Mouse (Mus musculus) G1E (cell line): ENCODE measurements around the gene Cog6. TPM values are rescaled to one million over a fixed set of nuclear protein-coding genes. Genes with fewer than 3 reads are reported as not detected.

Source experiments
- ATAC-seq: 2 replicates; pipeline ENCODE4 v1.8.0; 2016; ENCODE audit warnings: mild to moderate bottlenecking; ENCODE audit not compliant: insufficient number of reproducible peaks, poor library complexity, low FRiP score, severe bottlenecking; ENCODE audit errors: extremely low read depth
- DNase-seq: peaks from one replicate; pipeline ENCODE4 v3.0.0; 2012; ENCODE audit warnings: low spot score
- H3K27me3 ChIP-seq: 2 replicates; pipeline ENCODE4 v1.6.1; 2012; ENCODE audit warnings: mild to moderate bottlenecking, low read length, inconsistent platforms; ENCODE audit not compliant: insufficient read depth
- H3K36me3 ChIP-seq: replicated peaks from 2 replicates; pipeline ENCODE3; 2012; ENCODE audit warnings: mild to moderate bottlenecking, inconsistent platforms
- H3K4me1 ChIP-seq: 2 replicates; pipeline ENCODE4 v1.6.1; 2012; ENCODE audit warnings: low read depth, low read length, inconsistent platforms, mixed read lengths; ENCODE audit not compliant: insufficient read depth
- H3K4me3 ChIP-seq: 2 replicates; pipeline ENCODE4 v1.5.1; 2012; ENCODE audit warnings: low read depth, mild to moderate bottlenecking, inconsistent platforms, low read length, moderate library complexity, mixed read lengths
- H3K9me3 ChIP-seq: replicated peaks from 2 replicates; pipeline ENCODE4 v1.6.1; 2012; ENCODE audit warnings: inconsistent platforms
- CTCF ChIP-seq: IDR thresholded peaks from 2 replicates; pipeline ENCODE4 v1.5.1; 2012; ENCODE audit warnings: low read depth, low read length, inconsistent platforms, mixed read lengths
- GATA1 ChIP-seq: IDR thresholded peaks from 2 replicates; pipeline ENCODE4 v1.6.1; 2012; ENCODE audit warnings: borderline replicate concordance, low read length, inconsistent platforms, mixed read lengths
- GATA2 ChIP-seq: IDR thresholded peaks from 2 replicates; pipeline ENCODE4 v1.6.1; 2012; ENCODE audit warnings: low read depth, low read length, inconsistent platforms, borderline replicate concordance
- POLR2AphosphoS5 ChIP-seq: IDR thresholded peaks from 2 replicates; pipeline ENCODE4 v1.6.1; 2012; ENCODE audit warnings: low read depth, low read length, inconsistent platforms; ENCODE audit not compliant: insufficient replicate concordance
- TAL1 ChIP-seq: conservative IDR thresholded peaks from 2 replicates; pipeline ENCODE4 v1.6.1; 2012; ENCODE audit warnings: low read depth, low read length, inconsistent platforms, mixed read lengths
- polyA plus RNA-seq: library from polyadenylated mRNA; stranded (reverse); fragments of >175 nt; gene quantifications from 2 replicates; pipeline ENCODE4 v1.2.3, GENCODE M21; 2012
- total RNA-seq, 2 experiments: library from RNA; stranded (forward) in 1 of 2; stranded (reverse) in 1 of 2; fragments of 200-1000 nt in 1 of 2; fragments of >200 nt in 1 of 2; fragmentation: Nextera tagmentation in 1 of 2; gene quantifications; 2 replicates each; pipeline ENCODE4 v1.2.3; 2014 to 2017

Cog6 gene
- total and polyA plus RNA-seq, 3 experiments = 35.9 to 47.5 (median 40.2) TPM

GRCm38 (mm10) chr3:53052385-53052784 is 35.3 kb upstream of the Cog6 start:
- no peak for ATAC-seq
- Histone ChIP-seq H3K9me3 (no peaks in the 10 kb centered on the region), H3K27me3 (no peaks in the 10 kb centered on the region), H3K4me3 (no peak overlapping the region), H3K36me3 (no peaks in the 10 kb centered on the region), H3K4me1 (no peaks in the 10 kb centered on the region)
- no peak for DNase-seq
- TF ChIP-seq CTCF (no peak), GATA1 (no peak), GATA2 (no peak), TAL1 (no peak), POLR2AphosphoS5 (no peak)

- Histone ChIP-seq H3K27me3 (peaks cover 7% of the 10 kb centered on the region), H3K36me3 (no peaks in the 10 kb centered on the region), H3K4me1 (peaks cover 4% of the 10 kb centered on the region; the same call in 1 of the 2 replicates), H3K4me3 (no peak overlapping the region), H3K9me3 (no peaks in the 10 kb centered on the region)
- ATAC-seq (no peak), DNase-seq (no peak)
- TF ChIP-seq CTCF (no peak), TAL1 (no peak), POLR2AphosphoS5 (no peak), GATA2 (no peak), GATA1 (no peak)
Observed at GRCm38 (mm10) chr3:53046371-53046770, 29.3 kb upstream of the Cog6 start.

- Histone ChIP-seq H3K36me3 (no peaks in the 10 kb centered on the region), H3K27me3 (peaks cover 12% of the 10 kb centered on the region), H3K4me1 (peaks cover 10% of the 10 kb centered on the region; the same call in 1 of the 2 replicates), H3K4me3 (no peak overlapping the region), H3K9me3 (no peaks in the 10 kb centered on the region)
- ATAC-seq = no peak
- DNase-seq = no peak
- TF ChIP-seq TAL1 = no peak
- TF ChIP-seq CTCF = no peak
- TF ChIP-seq GATA1 = no peak
- no peak for TF ChIP-seq POLR2AphosphoS5
- no peak for TF ChIP-seq GATA2
Observed at GRCm38 (mm10) chr3:53045697-53046096, 28.7 kb upstream of the Cog6 start.

GRCm38 (mm10) chr3:53044682-53045299 is 27.8 kb upstream of the Cog6 start:
- H3K4me3 ChIP-seq = no peak overlapping the region
- H3K36me3 ChIP-seq = no peaks in the 10 kb centered on the region
- H3K4me1 ChIP-seq = peaks cover 10% of the 10 kb centered on the region; the same call in 1 of the 2 replicates
- no peak for ATAC-seq
- no peak for TF ChIP-seq GATA2
- TF ChIP-seq TAL1 = no peak
- TF ChIP-seq POLR2AphosphoS5 = no peak
- TF ChIP-seq CTCF = no peak
- TF ChIP-seq GATA1 = no peak
- DNase-seq = no peak
- H3K9me3 ChIP-seq = no peaks in the 10 kb centered on the region
- peaks cover 12% of the 10 kb centered on the region for H3K27me3 ChIP-seq

- Histone ChIP-seq H3K27me3 (peaks cover 12% of the 10 kb centered on the region), H3K36me3 (no peaks in the 10 kb centered on the region), H3K9me3 (no peaks in the 10 kb centered on the region), H3K4me1 (peaks cover 10% of the 10 kb centered on the region; the same call in 1 of the 2 replicates), H3K4me3 (no peak overlapping the region)
- no peak for ATAC-seq
- TF ChIP-seq TAL1 = no peak
- no peak for TF ChIP-seq POLR2AphosphoS5
- no peak for TF ChIP-seq CTCF
- no peak for TF ChIP-seq GATA1
- TF ChIP-seq GATA2 = no peak
- DNase-seq = no peak
Observed at GRCm38 (mm10) chr3:53044238-53044637, 27.2 kb upstream of the Cog6 start.

- Histone ChIP-seq H3K4me3 (no peak overlapping the region), H3K9me3 (no peaks in the 10 kb centered on the region), H3K27me3 (peaks cover 16% of the 10 kb centered on the region), H3K36me3 (no peaks in the 10 kb centered on the region), H3K4me1 (peaks cover 10% of the 10 kb centered on the region; the same call in 1 of the 2 replicates)
- TF ChIP-seq POLR2AphosphoS5 (no peak), GATA1 (no peak), TAL1 (no peak), CTCF (no peak), GATA2 (no peak)
- no peak for ATAC-seq
- DNase-seq = no peak
Observed at GRCm38 (mm10) chr3:53043206-53043780, 26.3 kb upstream of the Cog6 start.
